Mouse (Mus musculus) CH12.LX (cell line): ENCODE results near the gene Olfr550. TPM values are rescaled to one million over a fixed set of nuclear protein-coding genes. Genes with fewer than 3 reads are reported as not detected.

Experiments used
- DNase-seq: peaks from one replicate; pipeline ENCODE4 v3.0.0-alpha.2; 2013; ENCODE audit errors: extremely low read depth
- H3K27ac ChIP-seq: 2 replicates; pipeline ENCODE4 v1.5.1; 2012; ENCODE audit warnings: low read depth, mild to moderate bottlenecking, control low read depth, moderate library complexity; ENCODE audit not compliant: insufficient read depth
- H3K27me3 ChIP-seq: replicated peaks from 2 replicates; pipeline ENCODE3; 2012; ENCODE audit warnings: inconsistent platforms
- H3K36me3 ChIP-seq, 2 experiments: replicated peaks in 1 of 2; 2 replicates each; pipeline versions ENCODE3 to v1.6.1; 2012; ENCODE audit warnings: inconsistent platforms in 1 of 2, low read length in 1 of 2, mild to moderate bottlenecking in 1 of 2, mixed read lengths in 1 of 2, moderate library complexity in 1 of 2; ENCODE audit not compliant: control insufficient read depth in 1 of 2, insufficient read depth in 1 of 2
- H3K4me1 ChIP-seq, 2 experiments: 2 replicates each; pipeline ENCODE4 v1.6.1; 2012; ENCODE audit warnings: inconsistent platforms in 1 of 2, moderate library complexity in 1 of 2; ENCODE audit not compliant: insufficient read depth in 2 of 2, control insufficient read depth in 1 of 2
- H3K4me2 ChIP-seq: 2 replicates; pipeline ENCODE4 v1.6.1; 2012; ENCODE audit warnings: low read depth, mild to moderate bottlenecking, control low read depth; ENCODE audit not compliant: poor library complexity, insufficient read depth, severe bottlenecking
- H3K4me3 ChIP-seq, 3 experiments: fragments of 150-350 bp in 1 of 3; sonication (generic) in 1 of 3; replicated peaks in 1 of 3; 2 replicates each; pipeline versions ENCODE3 to v1.5.1; 2011 to 2012; ENCODE audit warnings: low read depth in 2 of 3, low read length in 2 of 3, mild to moderate bottlenecking in 2 of 3, moderate library complexity in 2 of 3, control low read depth in 1 of 3, improper control_type of control experiment in 1 of 3, inconsistent platforms in 1 of 3, mixed read lengths in 1 of 3; ENCODE audit not compliant: poor library complexity in 1 of 3
- H3K79me2 ChIP-seq: replicated peaks from 2 replicates; pipeline ENCODE4 v1.6.1; 2012; ENCODE audit warnings: mild to moderate bottlenecking, moderate library complexity; ENCODE audit not compliant: control insufficient read depth, poor library complexity, insufficient read depth, severe bottlenecking; ENCODE audit errors: extremely low read depth
- H3K9ac ChIP-seq: 2 replicates; pipeline ENCODE4 v1.6.1; 2012; ENCODE audit warnings: low read depth, mild to moderate bottlenecking, control low read depth, moderate library complexity; ENCODE audit not compliant: insufficient read depth
- H3K9me3 ChIP-seq: replicated peaks from 2 replicates; pipeline ENCODE3; 2012; ENCODE audit warnings: low read length, inconsistent platforms, mixed read lengths
- BHLHE40 ChIP-seq: IDR thresholded peaks from 2 replicates; pipeline ENCODE4 v1.6.1; 2011; ENCODE audit warnings: mild to moderate bottlenecking, low read depth, low read length, improper control_type of control experiment
- CHD1 ChIP-seq: IDR thresholded peaks from 2 replicates; pipeline ENCODE4 v1.6.1; 2012; ENCODE audit warnings: low read depth, low read length, improper control_type of control experiment, inconsistent platforms
- CHD2 ChIP-seq: IDR thresholded peaks from 2 replicates; pipeline ENCODE4 v1.6.1; 2011; ENCODE audit warnings: low read length, improper control_type of control experiment
- CTCF ChIP-seq, 2 experiments: IDR thresholded peaks in 1 of 2; conservative IDR thresholded peaks in 1 of 2; 2 replicates each; pipeline ENCODE4 v1.5.1; 2011 to 2012; ENCODE audit warnings: low read depth in 2 of 2, low read length in 2 of 2, improper control_type of control experiment in 1 of 2, inconsistent platforms in 1 of 2, mild to moderate bottlenecking in 1 of 2, moderate library complexity in 1 of 2
- ELF1 ChIP-seq: IDR thresholded peaks from 2 replicates; pipeline ENCODE4 v1.6.1; 2014; ENCODE audit warnings: low read depth, mild to moderate bottlenecking, inconsistent platforms, low read length, improper control_type of control experiment
- ETS1 ChIP-seq: conservative IDR thresholded peaks from 2 replicates; pipeline ENCODE4 v1.6.1; 2012; ENCODE audit warnings: low read depth, mild to moderate bottlenecking, inconsistent platforms, low read length, improper control_type of control experiment, moderate library complexity
- JUN ChIP-seq: IDR thresholded peaks from 2 replicates; pipeline ENCODE4 v1.6.1; 2011; ENCODE audit warnings: low read depth, mild to moderate bottlenecking, low read length, improper control_type of control experiment, moderate library complexity; ENCODE audit not compliant: insufficient read depth
- JUND ChIP-seq: conservative IDR thresholded peaks from 2 replicates; pipeline ENCODE4 v1.6.1; 2011; ENCODE audit warnings: low read depth, low read length, improper control_type of control experiment
- KAT2A ChIP-seq: IDR thresholded peaks from 2 replicates; pipeline ENCODE4 v1.6.1; 2012; ENCODE audit warnings: low read length, improper control_type of control experiment, inconsistent platforms; ENCODE audit not compliant: insufficient replicate concordance
- MAFK ChIP-seq: IDR thresholded peaks from 2 replicates; pipeline ENCODE4 v1.6.1; 2011; ENCODE audit warnings: low read length, improper control_type of control experiment; ENCODE audit not compliant: insufficient replicate concordance
- MAX ChIP-seq: IDR thresholded peaks from 2 replicates; pipeline ENCODE4 v1.6.1; 2011; ENCODE audit warnings: low read length, improper control_type of control experiment
- NELFE ChIP-seq: IDR thresholded peaks from 2 replicates; pipeline ENCODE4 v1.6.1; 2011; ENCODE audit warnings: low read depth, low read length, improper control_type of control experiment
- NRF1 ChIP-seq: IDR thresholded peaks from 2 replicates; pipeline ENCODE4 v1.6.1; 2014; ENCODE audit warnings: low read depth, mild to moderate bottlenecking, inconsistent platforms, low read length, improper control_type of control experiment, moderate library complexity
- POLR2AphosphoS2 ChIP-seq: IDR thresholded peaks from 2 replicates; pipeline ENCODE4 v1.6.1; 2011; ENCODE audit warnings: low read depth, low read length, improper control_type of control experiment
- RAD21 ChIP-seq: IDR thresholded peaks from 2 replicates; pipeline ENCODE4 v1.6.1; 2011; ENCODE audit warnings: low read depth, mild to moderate bottlenecking, low read length, improper control_type of control experiment, moderate library complexity
- SMC3 ChIP-seq: IDR thresholded peaks from 2 replicates; pipeline ENCODE4 v1.6.1; 2011; ENCODE audit warnings: low read depth, low read length, improper control_type of control experiment
- TCF12 ChIP-seq: IDR thresholded peaks from 2 replicates; pipeline ENCODE4 v1.6.1; 2014; ENCODE audit warnings: low read depth, mild to moderate bottlenecking, inconsistent platforms, low read length, improper control_type of control experiment
- USF1 ChIP-seq: IDR thresholded peaks from 2 replicates; pipeline ENCODE4 v1.6.1; 2014; ENCODE audit warnings: low read depth, mild to moderate bottlenecking, inconsistent platforms, low read length, improper control_type of control experiment
- ZKSCAN1 ChIP-seq: IDR thresholded peaks from 2 replicates; pipeline ENCODE4 v1.6.1; 2012; ENCODE audit warnings: low read depth, inconsistent platforms, low read length, improper control_type of control experiment, borderline replicate concordance
- ZMIZ1 ChIP-seq: IDR thresholded peaks from 2 replicates; pipeline ENCODE4 v1.6.1; 2012; ENCODE audit warnings: low read depth, mild to moderate bottlenecking, inconsistent platforms, low read length, improper control_type of control experiment
- dilution Hi-C: fragments of 300-500 bp; cut with MboI; formaldehyde crosslinking; loops from 2 replicates; pipeline ENCODE4 v1.14.3; 2020; ENCODE audit warnings: low sequenced_read_pairs; ENCODE audit not compliant: extremely low pct_unique_long_range_greater_than_20kb, extremely low pct_ligation_motif_present
- in situ Hi-C: fragments of 300-500 bp; cut with MboI; formaldehyde crosslinking; loops from 3 replicates; pipeline ENCODE4 v1.14.3; 2019; ENCODE audit warnings: low sequenced_read_pairs, low pct_ligation_motif_present, low pct_unique_long_range_greater_than_20kb, mixed read lengths
- polyA plus RNA-seq: library from polyadenylated mRNA; unstranded; fragments of >175 nt; gene quantifications from 2 replicates; pipeline ENCODE4 v1.2.1, GENCODE M21; 2012; ENCODE audit warnings: low read depth; ENCODE audit not compliant: insufficient read length
- total RNA-seq, 2 experiments: library from RNA; depleted of rRNA; stranded (reverse); fragments of 300-350 nt in 1 of 2; fragments of >200 nt in 1 of 2; gene quantifications; 2 replicates each; pipeline ENCODE4 v1.2.3; 2012 to 2014

Gene Olfr550
- total and polyA plus RNA-seq, 3 experiments, result not detected

DNA sequence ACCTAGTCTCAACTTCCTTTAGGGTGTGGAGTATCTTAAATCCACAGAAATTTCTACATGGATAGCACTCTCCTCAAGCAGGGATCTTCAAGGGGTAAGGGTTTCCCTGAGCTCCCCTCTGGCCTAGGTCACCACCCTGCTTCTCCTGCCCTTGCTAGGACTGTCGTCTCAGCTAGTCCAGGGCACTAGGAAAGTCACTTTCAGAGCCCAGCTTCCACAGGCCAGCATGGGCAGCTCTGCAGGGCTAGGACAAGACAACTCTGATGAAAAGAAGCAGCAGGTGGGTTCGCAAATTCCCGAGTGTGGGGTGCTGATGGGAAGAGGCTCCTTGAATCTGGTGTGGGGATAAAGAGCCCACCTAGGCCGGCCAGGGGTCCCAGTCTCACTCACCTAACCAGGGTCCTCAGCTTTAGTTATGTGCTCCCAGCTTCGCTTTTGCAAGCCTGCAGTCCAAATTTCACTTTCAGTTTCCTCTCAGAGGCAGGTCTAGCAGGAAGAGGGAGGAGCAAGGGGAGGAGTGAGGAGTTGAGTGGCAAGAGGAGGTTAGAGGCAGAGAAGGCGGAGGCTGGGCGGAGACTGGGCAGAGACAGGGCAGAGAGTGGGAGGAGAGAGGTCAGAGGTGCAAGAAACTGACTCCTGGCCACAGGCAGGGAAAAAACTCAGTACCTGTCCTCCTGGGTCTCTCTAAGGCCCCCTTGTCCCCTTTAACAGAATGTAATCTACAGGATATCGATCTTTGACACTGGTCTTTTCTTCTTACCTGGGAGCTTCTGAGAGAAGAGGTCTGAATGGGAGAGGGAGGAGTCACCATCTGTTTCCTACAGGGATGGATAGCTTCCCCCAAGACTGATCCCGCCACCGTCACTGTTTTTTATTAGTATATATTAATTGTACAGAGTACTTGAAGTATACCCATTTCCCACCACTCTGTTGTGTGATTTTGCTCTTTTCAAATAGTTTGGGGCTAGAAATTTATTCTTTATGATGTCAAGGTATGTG, 5.9 kb upstream of the Olfr550 start, which contains the start of gene Trim21 (continued):
- no peak; the same call in 1 of the 2 replicates for TF ChIP-seq ETS1

DNA sequence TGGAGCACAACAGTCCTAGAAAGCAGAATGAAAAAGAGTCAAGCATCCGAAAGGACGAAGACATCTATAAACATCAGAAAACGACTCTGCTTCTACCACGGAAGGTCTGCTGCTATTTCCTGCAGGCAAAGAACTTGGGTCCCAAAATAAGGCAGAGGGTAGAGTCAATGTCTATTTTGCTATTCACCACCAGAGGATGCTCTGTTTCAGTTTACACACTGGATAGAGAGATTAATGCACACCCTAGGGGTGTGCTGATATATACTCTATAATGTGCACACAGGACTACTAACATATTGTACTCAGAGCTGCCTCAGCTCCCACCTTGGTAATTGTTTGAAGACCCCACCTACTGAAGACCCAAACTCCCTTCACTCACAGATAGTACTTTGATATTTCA, 5.0 kb upstream of the Olfr550 start:
- no peaks in the 10 kb centered on the region; the same call in 1 of the 2 replicates for H3K79me2 ChIP-seq
- peaks cover 10 to 24% of the 10 kb centered on the region in 2 experiments for H3K36me3 ChIP-seq
- no peak overlapping the region for H3K4me2 ChIP-seq
- no peaks in the 10 kb centered on the region for H3K9me3 ChIP-seq
- H3K9ac ChIP-seq, result no peak overlapping the region
- in situ Hi-C loops (no loop called here), dilution Hi-C loops (no loop called here)
- H3K4me3 ChIP-seq, result no peak overlapping the region
- no peak overlapping the region for H3K27ac ChIP-seq
- H3K4me1 ChIP-seq, result peaks cover 4 to 21% of the 10 kb centered on the region in 2 experiments
- no peaks in the 10 kb centered on the region for H3K27me3 ChIP-seq
- no peak for TF ChIP-seq CHD1
- TF ChIP-seq BHLHE40, result no peak
- no peak for TF ChIP-seq ZMIZ1
- no peak for TF ChIP-seq MAX
- no peak for TF ChIP-seq NRF1
- no peak for TF ChIP-seq ELF1
- no peak for TF ChIP-seq JUND
- peak; percentile 18 for TF ChIP-seq RAD21
- peak; percentile 38 to 59; a peak in 3 of 4 replicates for TF ChIP-seq CTCF (conservative IDR thresholded peaks at IDR 0.05 in 1 of 2, IDR thresholded peaks at IDR 0.05 in 1 of 2; ENCODE audit: low read depth in 2 of 2, low read length in 2 of 2)
- no peak for TF ChIP-seq CHD2
- TF ChIP-seq MAFK, result no peak
- no peak for TF ChIP-seq NELFE
- no peak for TF ChIP-seq KAT2A
- no peak for TF ChIP-seq USF1
- no peak for TF ChIP-seq POLR2AphosphoS2
- TF ChIP-seq JUN, result no peak
- TF ChIP-seq ZKSCAN1, result no peak
- no peak for TF ChIP-seq TCF12
- TF ChIP-seq SMC3, result peak; percentile 22; the same call in 1 of the 2 replicates
- peak; percentile 12 for DNase-seq
